In the genomic region with DNA sequence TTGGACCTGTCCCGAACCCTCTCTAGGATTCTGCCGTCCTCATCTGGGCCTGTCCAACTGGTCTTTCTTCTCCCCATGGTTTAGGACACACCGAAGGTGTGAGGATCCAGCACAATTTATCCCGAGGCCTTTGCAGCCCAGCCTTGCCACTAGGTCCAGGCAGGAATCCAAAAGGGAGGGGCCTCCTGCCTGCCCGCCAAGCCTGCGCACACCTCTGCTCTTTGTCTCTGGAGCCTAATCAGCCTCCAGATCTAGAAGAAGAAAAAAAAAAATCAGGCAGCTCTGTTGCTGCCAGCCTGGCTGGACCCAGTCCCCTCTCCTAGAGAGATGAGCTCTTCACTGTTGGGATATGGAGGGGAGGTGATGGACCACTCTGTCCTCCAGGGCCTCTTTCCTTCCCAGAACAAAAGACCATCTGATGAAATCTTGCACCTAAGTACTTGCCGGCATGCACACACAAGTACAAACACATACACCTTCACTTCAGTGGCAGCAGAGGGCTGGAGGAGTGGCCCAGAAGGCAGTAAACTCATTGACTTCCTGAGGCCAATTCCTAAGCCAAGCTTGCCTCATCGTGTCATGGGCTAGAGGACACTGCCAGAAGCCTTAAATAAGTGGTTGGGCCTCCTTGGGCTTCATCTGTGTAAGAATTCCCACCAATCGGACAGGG, we compare ENCODE assay signal across 7 mouse cellular contexts. TPM values are rescaled to one million over a fixed set of nuclear protein-coding genes. Genes with fewer than 3 reads are reported as not detected.
DNase-seq lines count a peak whose midpoint lies in the region; ATAC-seq and TF ChIP-seq lines count a peak whose summit lies in the region.

No protein-coding gene starts in this region.

- H3K4me1 ChIP-seq in midbrain, embryonic 12.5 days, result peaks cover 59% of the 10 kb centered on the region
- peaks cover 36% of the 10 kb centered on the region for H3K4me1 ChIP-seq in midbrain, embryonic 16.5 days (ENCODE audit: control insufficient read depth, insufficient read depth, low read length)
- peaks cover 43% of the 10 kb centered on the region for H3K4me1 ChIP-seq in small intestine, adult 2 months (ENCODE audit: control insufficient read depth, insufficient read depth, insufficient read length, low read length)

- H3K36me3 ChIP-seq in midbrain, embryonic 12.5 days, result peaks cover 5% of the 10 kb centered on the region; the same call in 1 of the 2 replicates
- peaks cover 3% of the 10 kb centered on the region; the same call in 1 of the 2 replicates for H3K36me3 ChIP-seq in midbrain, embryonic 16.5 days (ENCODE audit: control insufficient read depth, insufficient read depth, low read length)
- H3K36me3 ChIP-seq in small intestine, adult 2 months (ENCODE audit: control insufficient read depth, insufficient read depth, low read length), result peaks cover 8% of the 10 kb centered on the region

- H3K4me3 ChIP-seq in midbrain, embryonic 12.5 days, result no peak overlapping the region
- no peak overlapping the region for H3K4me3 ChIP-seq in midbrain, embryonic 16.5 days (ENCODE audit: low read depth, low read length)
- H3K4me3 ChIP-seq in small intestine, adult 2 months (ENCODE audit: low read depth, low read length), result no peak overlapping the region

- H3K4me2 ChIP-seq in midbrain, embryonic 12.5 days (replicated peaks), result no peak overlapping the region; the same call in 1 of the 2 replicates
- H3K4me2 ChIP-seq in midbrain, embryonic 16.5 days (ENCODE audit: low read length), result no peak overlapping the region

- no peak for TF ChIP-seq POLR2A in small intestine, adult 2 months (IDR thresholded peaks at IDR 0.05; ENCODE audit: low read depth, low read length)

- 24% methylated on average over 9 of the region's 9 CpGs for WGBS in midbrain, embryonic 12.5 days
- WGBS in midbrain, embryonic 16.5 days, result 24% methylated on average over 9 of the region's 9 CpGs
- 20% methylated on average over 9 of the region's 9 CpGs for WGBS in small intestine, adult 2 months

- peaks cover 26% of the 10 kb centered on the region for H3K27me3 ChIP-seq in midbrain, embryonic 12.5 days
- peaks cover 13% of the 10 kb centered on the region for H3K27me3 ChIP-seq in midbrain, embryonic 16.5 days (ENCODE audit: control insufficient read depth, insufficient read depth, low read depth, low read length)
- H3K27me3 ChIP-seq in small intestine, adult 2 months (ENCODE audit: control insufficient read depth, insufficient read depth, low read length), result no peaks in the 10 kb centered on the region

- TF ChIP-seq CTCF in small intestine, adult 2 months (IDR thresholded peaks at IDR 0.05; ENCODE audit: extremely low read depth, insufficient read length, insufficient replicate concordance, low read depth, low read length), result no peak

- no peak for ATAC-seq in midbrain, embryonic 12.5 days (ENCODE audit: low FRiP score, low read depth)
- ATAC-seq in midbrain, embryonic 16.5 days, result no peak

- no peak overlapping the region for H3K9ac ChIP-seq in midbrain, embryonic 12.5 days (replicated peaks)
- no peak overlapping the region for H3K9ac ChIP-seq in midbrain, embryonic 16.5 days (ENCODE audit: low read depth, low read length)

- peak overlapping the region; percentile 75; the same call in 1 of the 2 replicates for H3K27ac ChIP-seq in midbrain, embryonic 12.5 days (replicated peaks)
- no peak overlapping the region for H3K27ac ChIP-seq in midbrain, embryonic 16.5 days (ENCODE audit: low read length)
- peak overlapping the region; percentile 69 for H3K27ac ChIP-seq in small intestine, adult 2 months (ENCODE audit: insufficient read depth, low read depth, low read length)

- DNase-seq in cerebellum, postnatal 14 days, result peak; percentile 77 to 79
- peak; percentile 91 for DNase-seq in kidney, adult 9 months
- no peak for DNase-seq in left cerebral cortex, adult 18-20 months (ENCODE audit: low spot score in 2 of 2)
- DNase-seq in layer of hippocampus, adult 18-20 months (ENCODE audit: low spot score in 2 of 2), result no peak

- no peaks in the 10 kb centered on the region for H3K9me3 ChIP-seq in midbrain, embryonic 12.5 days
- no peaks in the 10 kb centered on the region for H3K9me3 ChIP-seq in midbrain, embryonic 16.5 days (replicated peaks; ENCODE audit: control insufficient read depth, low read length, poor library complexity, severe bottlenecking)

RNA-seq across cellular contexts. Expression of a gene that starts 1.6 kb away (rescaled TPM):
- 26.1 and 27.2 TPM in 2 replicates for polyA plus RNA-seq in midbrain, embryonic 12.5 days (2016; fragmentation: Nextera tagmentation; extraction: Ambion mirVana)
- polyA plus RNA-seq in midbrain, embryonic 16.5 days (2015; fragmentation: Nextera tagmentation; extraction: Ambion mirVana), result 39.7 and 40.1 TPM in 2 replicates
- polyA plus RNA-seq in small intestine, adult 2 months (2012; rRNA removed), result 71.2 and 157 TPM in 2 replicates
- total RNA-seq in left cerebral cortex, adult 18-20 months (2021), result 10 to 100 TPM; 27.3 to 29.1 TPM
- 10 to 100 TPM; 31.7 to 32.8 TPM for total RNA-seq in layer of hippocampus, adult 18-20 months (2021)

RNA-seq across cellular contexts. Expression of a gene that starts 1.8 kb away (rescaled TPM):
- 4.7 and 7.4 TPM in 2 replicates for polyA plus RNA-seq in midbrain, embryonic 12.5 days (2016; fragmentation: Nextera tagmentation; extraction: Ambion mirVana)
- 1.9 and 2.0 TPM in 2 replicates for polyA plus RNA-seq in midbrain, embryonic 16.5 days (2015; fragmentation: Nextera tagmentation; extraction: Ambion mirVana)
- polyA plus RNA-seq in small intestine, adult 2 months (2012; rRNA removed), result 12.3 and 15.6 TPM in 2 replicates
- 1 to 10 TPM in 1 of 2 experiments, not detected in 1; 1.0 TPM for total RNA-seq in left cerebral cortex, adult 18-20 months (2021)
- under 1 TPM; 0.20 to 0.86 TPM for total RNA-seq in layer of hippocampus, adult 18-20 months (2021)

RNA-seq across cellular contexts. Expression of a gene that starts 9.4 kb away (rescaled TPM):
- polyA plus RNA-seq in midbrain, embryonic 12.5 days (2016; fragmentation: Nextera tagmentation; extraction: Ambion mirVana), result 7.4 TPM in 2 replicates
- 6.1 and 9.5 TPM in 2 replicates for polyA plus RNA-seq in midbrain, embryonic 16.5 days (2015; fragmentation: Nextera tagmentation; extraction: Ambion mirVana)
- polyA plus RNA-seq in small intestine, adult 2 months (2012; rRNA removed), result 3.5 and 7.4 TPM in 2 replicates
- 1 to 10 TPM; 3.8 to 5.9 TPM for total RNA-seq in left cerebral cortex, adult 18-20 months (2021)
- total RNA-seq in layer of hippocampus, adult 18-20 months (2021), result 1 to 10 TPM; 3.7 to 6.2 TPM

RNA-seq across cellular contexts. Expression of a gene that starts 28.2 kb away (rescaled TPM):
- 105 and 112 TPM in 2 replicates for polyA plus RNA-seq in midbrain, embryonic 12.5 days (2016; fragmentation: Nextera tagmentation; extraction: Ambion mirVana)
- polyA plus RNA-seq in midbrain, embryonic 16.5 days (2015; fragmentation: Nextera tagmentation; extraction: Ambion mirVana), result 126 and 129 TPM in 2 replicates
- polyA plus RNA-seq in small intestine, adult 2 months (2012; rRNA removed), result 4.7 and 5.3 TPM in 2 replicates
- 100 to 1,000 TPM; 345 to 351 TPM for total RNA-seq in left cerebral cortex, adult 18-20 months (2021)
- total RNA-seq in layer of hippocampus, adult 18-20 months (2021), result 100 to 1,000 TPM; 350 to 365 TPM

Comparison
In these comparisons a context has a peak if more than half of its experiments do, and no peak if none do; other contexts are left out.
1. DNase-seq: peak in cerebellum, postnatal 14 days (2 of 2) and kidney, adult 9 months (single experiment); none in left cerebral cortex, adult 18-20 months (0 of 2) and layer of hippocampus, adult 18-20 months (0 of 2).